Mouse (Mus musculus) adrenal gland, adult (tissue): Measurements from ENCODE around the gene Slc22a13.

ENCODE experiments used
- DNase-seq, 2 experiments: peaks; one replicate each; pipeline ENCODE4 v3.0.0; 2022 to 2023; ENCODE audit warnings: low spot score in 1 of 2; ENCODE audit not compliant: inconsistent age in 2 of 2

Gene Slc22a13

GRCm38 (mm10) chr9:119203617-119204016, 5.3 kb downstream of the Slc22a13 start:
- DNase-seq, result no peak

- no peak for DNase-seq
Observed at GRCm38 (mm10) chr9:119201653-119202052, 7.2 kb downstream of the Slc22a13 start.

GRCm38 (mm10) chr9:119199151-119199861, 9.6 kb downstream of the Slc22a13 start:
- DNase-seq, result peak in 1 of 2 experiments; percentile 35

- peak; percentile 10 to 66 for DNase-seq
Observed at GRCm38 (mm10) chr9:119192202-119192990, 16.5 kb downstream of the Slc22a13 start.

GRCm38 (mm10) chr9:119181241-119181728, 27.6 kb downstream of the Slc22a13 start:
- peak in 1 of 2 experiments; percentile 35 for DNase-seq

- DNase-seq, result no peak
Observed at GRCm38 (mm10) chr9:119179292-119179691, 29.6 kb downstream of the Slc22a13 start.

- DNase-seq, result no peak
Observed at GRCm38 (mm10) chr9:119167608-119168007, 41.3 kb downstream of the Slc22a13 start.

GRCm38 (mm10) chr9:119165548-119165947, 43.4 kb downstream of the Slc22a13 start:
- no peak for DNase-seq

GRCm38 (mm10) chr9:119164743-119165142, 44.2 kb downstream of the Slc22a13 start:
- peak in 1 of 2 experiments; percentile 28 for DNase-seq

- no peak for DNase-seq
Observed at GRCm38 (mm10) chr9:119160689-119161088, 48.2 kb downstream of the Slc22a13 start.

GRCm38 (mm10) chr9:119158861-119159260, 50.0 kb downstream of the Slc22a13 start, which contains the start of gene Gm47289:
Gene Gm47289 (plus strand): TSS chr9:119159161.
- no peak for DNase-seq

GRCm38 (mm10) chr9:119156278-119157201, 52.4 kb downstream of the Slc22a13 start, which contains the start of gene Acaa1b:
Gene Acaa1b (minus strand): TSS chr9:119157093.
- peak; percentile 69 to 91 for DNase-seq

GRCm38 (mm10) chr9:119155826-119156225, 53.1 kb downstream of the Slc22a13 start:
- no peak for DNase-seq

GRCm38 (mm10) chr9:119155416-119155815, 53.5 kb downstream of the Slc22a13 start:
- DNase-seq, result no peak

- no peak for DNase-seq
Observed at GRCm38 (mm10) chr9:119151751-119152150, 57.1 kb downstream of the Slc22a13 start.

GRCm38 (mm10) chr9:119149601-119150000, 59.3 kb downstream of the Slc22a13 start:
- DNase-seq, result peak; percentile 41 to 73

- no peak for DNase-seq
Observed at GRCm38 (mm10) chr9:119146098-119146770, 62.7 kb downstream of the Slc22a13 start.

GRCm38 (mm10) chr9:119145638-119146037, 63.3 kb downstream of the Slc22a13 start:
- no peak for DNase-seq

GRCm38 (mm10) chr9:119145137-119145536, 63.8 kb downstream of the Slc22a13 start:
- DNase-seq, result no peak

- DNase-seq, result no peak
Observed at GRCm38 (mm10) chr9:119144696-119145095, 64.2 kb downstream of the Slc22a13 start.
